Mouse (Mus musculus): Measurements from ENCODE around the gene Krtap10-10. TPM values are rescaled to one million over a fixed set of nuclear protein-coding genes. Genes with fewer than 3 reads are reported as not detected.

Gene Krtap10-10
- polyA plus RNA-seq, 1 experiment from 2014 or later, result not detected

- Histone ChIP-seq H3K36me3 (no peaks in the 10 kb centered on the region), H3K4me1 (no peaks in the 10 kb centered on the region), H3K9me3 (no peaks in the 10 kb centered on the region), H3K27ac (no peak overlapping the region), H3K27me3 (ENCODE audit: insufficient read depth, poor library complexity, severe bottlenecking) (peaks cover 14% of the 10 kb centered on the region; the same call in 1 of the 2 replicates), H3K4me3 (no peak overlapping the region)
- 79% methylated on average over 5 of the region's 5 CpGs for WGBS
- DNase-seq (ENCODE audit: low spot score), result no peak
Measured at GRCm38 (mm10) chr10:77882553-77882952, 46.8 kb downstream of the Krtap10-10 start.

- no peak overlapping the region for H3K27ac ChIP-seq
- 44% methylated on average over 12 of the region's 12 CpGs for WGBS
Measured at GRCm38 (mm10) chr10:77886007-77886747, 50.4 kb downstream of the Krtap10-10 start.

More at GRCm38 (mm10) chr10:77886007-77886747, 50.4 kb downstream of the Krtap10-10 start:
- no peak for DNase-seq (ENCODE audit: low spot score)
- no peaks in the 10 kb centered on the region for H3K36me3 ChIP-seq
- no peaks in the 10 kb centered on the region for H3K4me1 ChIP-seq
- H3K27me3 ChIP-seq (ENCODE audit: insufficient read depth, poor library complexity, severe bottlenecking), result peaks cover 14% of the 10 kb centered on the region; the same call in 1 of the 2 replicates
- H3K9me3 ChIP-seq, result peaks cover 5% of the 10 kb centered on the region
- H3K4me3 ChIP-seq, result no peak overlapping the region

Other genes starting within 250 kb of the Krtap10-10 start
- gene Sumo3, start 229.8 kb upstream of the Krtap10-10 start, polyA plus RNA-seq (2016; fragmentation: Nextera tagmentation; extraction: Ambion mirVana), result 235 and 306 TPM in 2 replicates
- 2.1 and 2.7 TPM in 2 replicates for gene Gm49325, start 229.8 kb upstream of the Krtap10-10 start, polyA plus RNA-seq (2016; fragmentation: Nextera tagmentation; extraction: Ambion mirVana)
- gene Ube2g2, start 213.7 kb upstream of the Krtap10-10 start, polyA plus RNA-seq (2016; fragmentation: Nextera tagmentation; extraction: Ambion mirVana), result 83.1 and 92.1 TPM in 2 replicates
- 0.14 and 0.38 TPM in 2 replicates for gene Tspear, start 149.4 kb upstream of the Krtap10-10 start, polyA plus RNA-seq (2016; fragmentation: Nextera tagmentation; extraction: Ambion mirVana)
- gene Gm19402, start 145.2 kb upstream of the Krtap10-10 start, polyA plus RNA-seq (2016; fragmentation: Nextera tagmentation; extraction: Ambion mirVana), result not detected in 2 replicates
- gene Gm9508, start 138.7 kb upstream of the Krtap10-10 start, polyA plus RNA-seq (2016; fragmentation: Nextera tagmentation; extraction: Ambion mirVana), result not detected in 2 replicates
- not detected in 2 replicates for gene Gm10272, start 129.3 kb upstream of the Krtap10-10 start, polyA plus RNA-seq (2016; fragmentation: Nextera tagmentation; extraction: Ambion mirVana)
- gene Gm10024, start 124.5 kb upstream of the Krtap10-10 start, polyA plus RNA-seq (2016; fragmentation: Nextera tagmentation; extraction: Ambion mirVana), result not detected in 2 replicates
- not detected in 2 replicates for gene Gm10142, start 120.1 kb upstream of the Krtap10-10 start, polyA plus RNA-seq (2016; fragmentation: Nextera tagmentation; extraction: Ambion mirVana)
- not detected in 2 replicates for gene Krtap12-1, start 115.3 kb upstream of the Krtap10-10 start, polyA plus RNA-seq (2016; fragmentation: Nextera tagmentation; extraction: Ambion mirVana)
- gene Gm10100, start 109.5 kb upstream of the Krtap10-10 start, polyA plus RNA-seq (2016; fragmentation: Nextera tagmentation; extraction: Ambion mirVana), result not detected in 2 replicates
- not detected in 2 replicates for gene Gm18596, start 93.3 kb upstream of the Krtap10-10 start, polyA plus RNA-seq (2016; fragmentation: Nextera tagmentation; extraction: Ambion mirVana)
- not detected in 2 replicates for gene Gm9736, start 84.6 kb upstream of the Krtap10-10 start, polyA plus RNA-seq (2016; fragmentation: Nextera tagmentation; extraction: Ambion mirVana)
- gene Gm3233, start 76.3 kb upstream of the Krtap10-10 start, polyA plus RNA-seq (2016; fragmentation: Nextera tagmentation; extraction: Ambion mirVana), result not detected in 2 replicates
- gene Gm3238, start 64.6 kb upstream of the Krtap10-10 start, polyA plus RNA-seq (2016; fragmentation: Nextera tagmentation; extraction: Ambion mirVana), result not detected in 2 replicates
- not detected in 2 replicates for gene Gm7138, start 59.0 kb upstream of the Krtap10-10 start, polyA plus RNA-seq (2016; fragmentation: Nextera tagmentation; extraction: Ambion mirVana)
- not detected in 2 replicates for gene Gm3250, start 53.4 kb upstream of the Krtap10-10 start, polyA plus RNA-seq (2016; fragmentation: Nextera tagmentation; extraction: Ambion mirVana)
- gene Gm7137, start 47.7 kb upstream of the Krtap10-10 start, polyA plus RNA-seq (2016; fragmentation: Nextera tagmentation; extraction: Ambion mirVana), result not detected in 2 replicates
- not detected in 2 replicates for gene Gm9639, start 40.9 kb upstream of the Krtap10-10 start, polyA plus RNA-seq (2016; fragmentation: Nextera tagmentation; extraction: Ambion mirVana)
- gene Gm19668, start 36.8 kb upstream of the Krtap10-10 start, polyA plus RNA-seq (2016; fragmentation: Nextera tagmentation; extraction: Ambion mirVana), result not detected in 2 replicates
- not detected in 2 replicates for gene Gm9507, start 24.1 kb upstream of the Krtap10-10 start, polyA plus RNA-seq (2016; fragmentation: Nextera tagmentation; extraction: Ambion mirVana)
- not detected in 2 replicates for gene Gm2696, start 21.3 kb upstream of the Krtap10-10 start, polyA plus RNA-seq (2016; fragmentation: Nextera tagmentation; extraction: Ambion mirVana)
- not detected in 2 replicates for gene Krtap10-4, start 8.9 kb upstream of the Krtap10-10 start, polyA plus RNA-seq (2016; fragmentation: Nextera tagmentation; extraction: Ambion mirVana)
- gene Gm36176, start 10.9 kb downstream of the Krtap10-10 start, polyA plus RNA-seq (2016; fragmentation: Nextera tagmentation; extraction: Ambion mirVana), result not detected in 2 replicates
- gene Gm10318, start 16.9 kb downstream of the Krtap10-10 start, polyA plus RNA-seq (2016; fragmentation: Nextera tagmentation; extraction: Ambion mirVana), result not detected in 2 replicates
- not detected in 2 replicates for gene Gm3285, start 26.0 kb downstream of the Krtap10-10 start, polyA plus RNA-seq (2016; fragmentation: Nextera tagmentation; extraction: Ambion mirVana)
- gene Lrrc3, start 66.6 kb downstream of the Krtap10-10 start, polyA plus RNA-seq (2016; fragmentation: Nextera tagmentation; extraction: Ambion mirVana), result 2.7 and 4.9 TPM in 2 replicates
- gene Trpm2, start 134.6 kb downstream of the Krtap10-10 start, polyA plus RNA-seq (2016; fragmentation: Nextera tagmentation; extraction: Ambion mirVana), result 0.43 TPM in 2 replicates
- 16.9 and 23.1 TPM in 2 replicates for gene 1810043G02Rik, start 142.6 kb downstream of the Krtap10-10 start, polyA plus RNA-seq (2016; fragmentation: Nextera tagmentation; extraction: Ambion mirVana)
- gene Pfkl, start 174.1 kb downstream of the Krtap10-10 start, polyA plus RNA-seq (2016; fragmentation: Nextera tagmentation; extraction: Ambion mirVana), result 264 and 274 TPM in 2 replicates
- gene Dnmt3l, start 206.0 kb downstream of the Krtap10-10 start, polyA plus RNA-seq (2016; fragmentation: Nextera tagmentation; extraction: Ambion mirVana), result not detected in 2 replicates
- gene Aire, start 207.7 kb downstream of the Krtap10-10 start, polyA plus RNA-seq (2016; fragmentation: Nextera tagmentation; extraction: Ambion mirVana), result 0.18 and 0.45 TPM in 2 replicates
- 1.4 and 2.1 TPM in 2 replicates for gene Icosl, start 233.4 kb downstream of the Krtap10-10 start, polyA plus RNA-seq (2016; fragmentation: Nextera tagmentation; extraction: Ambion mirVana)

Data from heart, embryonic 10.5 days (tissue).